Mouse (Mus musculus): ENCODE data around the gene Erbin.
A peak's percentile ranks its signal among the peaks of the same experiment; 100 is the strongest.

Erbin gene

DNA sequence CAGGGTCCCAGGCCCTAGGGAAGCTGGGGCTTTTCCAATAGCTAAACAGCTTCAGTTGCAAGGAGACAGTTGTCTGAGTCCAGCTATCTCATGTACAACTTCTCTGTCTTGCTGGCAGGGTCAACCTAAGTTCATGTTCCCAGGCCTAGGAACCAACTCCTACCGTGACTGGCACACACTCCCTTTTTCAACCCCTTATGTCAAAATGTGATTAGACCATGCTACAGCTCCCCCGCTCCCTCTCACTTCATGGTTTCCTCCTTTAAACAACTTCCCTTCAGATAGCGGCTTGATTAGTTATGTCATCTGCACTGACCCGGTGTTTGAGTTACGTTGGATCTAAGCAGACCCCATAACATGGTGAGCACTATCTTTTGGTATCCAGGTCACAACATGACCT is 112.8 kb downstream of the Erbin start:
- DNase-seq (ENCODE audit: low spot score in 2 of 2), result no peak

GRCm38 (mm10) chr13:103806210-103806851 is 114.0 kb downstream of the Erbin start:
- peak in 1 of 2 experiments; percentile 29 for DNase-seq (ENCODE audit: low spot score in 2 of 2)

DNA sequence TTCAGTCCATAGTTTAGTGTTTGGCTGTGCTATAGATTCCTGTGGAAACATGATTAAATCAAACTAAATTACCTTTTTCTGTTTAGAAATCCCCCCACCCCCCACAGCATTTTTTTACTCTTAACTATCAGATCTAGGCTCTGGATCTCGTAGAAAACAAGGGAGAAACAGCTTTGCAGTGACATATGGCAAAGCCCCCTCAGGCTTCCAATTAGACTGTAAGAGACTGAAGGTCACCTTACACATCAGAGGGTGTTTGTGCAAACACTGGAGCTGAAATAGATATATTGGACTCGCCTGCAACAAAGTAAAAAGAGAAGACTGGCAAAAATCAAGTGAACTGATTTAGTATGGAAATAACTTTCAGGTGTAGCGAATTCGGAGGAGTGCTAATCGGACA is 116.6 kb downstream of the Erbin start:
- DNase-seq (ENCODE audit: low spot score in 2 of 2), result no peak

DNA sequence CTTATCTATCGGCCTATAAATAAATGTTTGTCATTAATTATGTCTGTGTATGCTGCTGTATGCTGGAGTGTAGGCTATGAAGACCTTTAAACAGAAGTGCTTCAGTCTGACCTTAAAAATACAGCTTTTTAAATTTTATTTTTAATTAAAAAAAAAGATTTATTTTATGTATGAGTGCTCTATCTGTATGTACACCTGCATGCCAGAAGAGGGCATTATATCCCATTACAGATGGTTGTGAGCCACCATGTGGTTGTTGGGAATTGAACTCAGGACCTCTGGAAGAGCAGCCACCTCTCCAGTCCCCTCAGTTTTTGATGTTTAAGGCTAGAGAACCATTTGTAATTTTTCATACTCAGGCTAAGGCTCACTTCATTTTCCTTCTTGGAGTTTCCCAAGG is 119.3 kb downstream of the Erbin start:
- DNase-seq (ENCODE audit: low spot score in 2 of 2), result no peak

GRCm38 (mm10) chr13:103794688-103795543 is 125.4 kb downstream of the Erbin start:
- DNase-seq (ENCODE audit: low spot score in 2 of 2), result no peak

DNA sequence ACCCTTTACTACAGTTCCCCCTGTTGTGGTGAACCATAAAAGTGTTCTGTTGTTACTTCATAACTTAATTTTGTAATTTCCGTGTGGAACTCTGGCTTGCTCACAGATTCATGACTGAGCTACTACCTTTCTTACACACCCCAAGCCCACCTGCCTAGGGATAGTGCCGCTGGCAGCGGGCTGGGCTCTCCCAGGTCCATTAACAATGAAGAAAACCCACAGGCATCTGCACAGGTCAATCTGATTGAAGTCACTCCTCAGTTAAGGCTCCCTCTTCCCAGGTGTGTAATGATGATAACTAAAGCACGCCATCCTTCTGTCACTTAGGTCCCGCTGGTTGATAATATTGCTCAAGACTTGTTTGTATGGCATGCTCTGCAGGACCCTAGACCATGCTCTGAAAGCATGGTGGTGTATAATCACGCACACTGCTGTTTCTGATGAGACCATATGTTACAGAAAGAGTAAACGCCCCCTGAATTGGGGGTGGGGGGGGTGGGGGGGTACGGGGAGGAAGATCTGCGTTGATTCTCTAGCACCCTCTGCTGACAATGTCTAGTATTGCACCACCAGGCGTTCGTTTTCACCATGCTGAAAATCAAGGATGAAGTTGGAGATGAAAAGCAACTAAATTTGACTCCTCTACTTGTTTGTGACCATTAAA is 140.3 kb downstream of the Erbin start:
- DNase-seq (ENCODE audit: low spot score in 2 of 2), result peak in 1 of 2 experiments; percentile 53

DNA sequence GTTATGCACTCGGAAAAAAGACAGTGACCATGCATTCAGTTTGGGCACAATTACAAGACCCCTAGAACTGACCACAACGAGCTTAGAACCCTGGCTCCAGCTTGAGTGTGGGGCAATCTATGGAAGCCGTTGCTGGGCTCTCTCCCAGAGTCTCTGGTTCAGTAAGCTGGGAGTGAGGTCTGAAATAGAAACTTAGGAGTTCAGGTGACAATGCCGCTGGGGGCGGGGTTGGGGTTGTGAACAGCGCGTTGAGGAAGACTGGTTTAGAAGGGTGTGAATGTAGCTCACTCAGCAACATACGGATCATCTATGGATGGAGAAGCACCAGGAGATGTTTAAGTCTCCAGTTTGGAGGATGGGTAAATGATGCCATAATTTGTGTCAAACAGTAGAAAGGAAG is 143.2 kb downstream of the Erbin start:
- no peak for DNase-seq (ENCODE audit: low spot score in 2 of 2)

DNA sequence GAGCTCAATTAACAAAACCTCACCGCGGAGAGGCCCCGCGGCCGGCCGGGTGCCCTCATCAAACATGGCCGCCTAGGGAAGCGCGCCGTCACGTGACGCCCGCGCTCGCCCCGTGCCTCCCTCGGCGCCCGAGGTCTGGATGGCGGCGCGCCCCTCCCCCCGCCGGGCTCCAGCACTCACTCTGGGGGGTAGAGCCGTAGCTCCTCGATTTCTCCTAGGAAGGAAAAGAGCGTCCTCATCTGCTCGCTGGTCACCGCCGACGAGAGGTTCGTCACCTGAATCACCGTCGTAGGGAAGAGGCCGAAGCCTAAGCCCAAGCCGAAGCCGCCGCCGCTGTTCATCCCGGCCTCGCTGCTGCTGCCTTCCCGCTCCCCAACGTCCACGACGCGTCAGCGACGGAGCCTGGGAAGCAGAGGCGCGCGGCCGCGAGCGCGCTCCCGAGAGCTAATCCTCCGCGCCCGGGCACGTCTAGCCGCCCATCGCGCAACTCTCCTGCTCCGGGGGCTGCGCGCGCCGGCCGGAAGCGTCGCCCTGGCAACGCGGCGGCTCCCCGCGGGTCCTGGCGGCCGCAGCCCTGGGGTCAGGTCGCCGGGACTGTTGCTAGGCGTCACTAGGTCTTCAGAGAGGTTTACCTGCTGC is 146.1 kb downstream of the Erbin start, which contains the start of gene Srek1:
Srek1 (minus strand) TSS at position 490 of the 639 bp plus-strand sequence.
- peak; percentile 92 to 99 for DNase-seq (ENCODE audit: low spot score in 2 of 2)

DNA sequence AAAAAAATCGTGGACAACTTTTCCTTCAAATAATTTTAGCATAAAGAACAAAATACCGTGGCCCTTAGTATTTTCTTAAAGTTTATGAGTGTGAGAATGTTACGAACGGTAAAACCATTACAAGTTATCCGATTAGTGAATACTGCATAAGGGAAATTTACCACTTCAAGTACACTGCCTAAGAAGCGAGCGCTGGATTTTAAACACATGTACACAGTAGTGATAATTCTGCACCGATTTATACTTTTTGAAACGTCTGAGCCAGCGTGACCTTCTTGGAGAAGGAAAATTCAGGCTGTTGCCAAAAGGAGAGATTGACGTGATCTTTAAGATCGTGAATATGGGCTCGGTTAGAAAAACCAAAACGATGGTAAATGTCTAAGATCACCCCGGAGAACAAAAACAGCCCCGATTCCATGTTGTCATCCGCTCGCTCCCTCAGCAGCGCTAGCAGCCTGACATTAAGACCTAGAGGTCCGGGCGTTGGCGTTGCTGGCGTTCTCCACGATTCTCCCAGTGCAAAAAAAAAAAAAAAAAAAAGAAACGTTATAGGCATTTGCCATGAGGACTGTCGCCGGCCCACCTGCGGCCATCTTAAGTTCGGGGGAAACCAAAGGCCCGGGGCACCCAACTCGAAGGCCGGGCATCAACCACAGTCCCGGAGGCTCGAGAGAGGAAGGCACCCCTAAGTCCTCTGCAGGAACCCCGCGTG is 146.8 kb downstream of the Erbin start:
- DNase-seq (ENCODE audit: low spot score in 2 of 2), result no peak

DNA sequence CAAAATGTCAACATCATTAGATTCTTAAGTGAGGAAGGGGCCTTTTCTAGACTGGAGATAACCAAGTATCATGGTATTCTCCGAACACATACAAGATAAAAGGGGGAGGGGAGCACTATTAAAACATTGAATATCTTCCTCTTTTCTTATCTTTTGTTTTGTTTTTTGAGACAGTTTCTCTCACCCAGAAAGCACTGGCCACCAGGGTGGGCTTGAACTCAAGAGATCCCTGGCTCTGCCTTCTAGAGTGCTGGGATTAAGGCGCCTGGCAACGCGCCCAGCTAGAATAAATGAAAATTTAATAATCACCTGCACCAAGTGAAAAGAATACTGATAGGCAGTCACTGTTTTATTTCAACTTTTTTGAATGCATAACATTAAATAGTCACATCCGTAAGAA is 147.4 kb downstream of the Erbin start:
- DNase-seq (ENCODE audit: low spot score in 2 of 2), result no peak

GRCm38 (mm10) chr13:103770821-103771220 is 149.5 kb downstream of the Erbin start:
- no peak for DNase-seq (ENCODE audit: low spot score in 2 of 2)
